Mouse (Mus musculus) CH12.LX (cell line): Measurements from ENCODE around the gene Dtnb. TPM values are rescaled to one million over a fixed set of nuclear protein-coding genes. Genes with fewer than 3 reads are reported as not detected.

ENCODE experiments used
- DNase-seq: peaks from one replicate; pipeline ENCODE4 v3.0.0-alpha.2; 2013; ENCODE audit errors: extremely low read depth
- H3K27ac ChIP-seq: 2 replicates; pipeline ENCODE4 v1.5.1; 2012; ENCODE audit warnings: low read depth, mild to moderate bottlenecking, control low read depth, moderate library complexity; ENCODE audit not compliant: insufficient read depth
- H3K27me3 ChIP-seq: replicated peaks from 2 replicates; pipeline ENCODE3; 2012; ENCODE audit warnings: inconsistent platforms
- H3K36me3 ChIP-seq, 2 experiments: replicated peaks in 1 of 2; 2 replicates each; pipeline versions ENCODE3 to v1.6.1; 2012; ENCODE audit warnings: inconsistent platforms in 1 of 2, low read length in 1 of 2, mild to moderate bottlenecking in 1 of 2, mixed read lengths in 1 of 2, moderate library complexity in 1 of 2; ENCODE audit not compliant: control insufficient read depth in 1 of 2, insufficient read depth in 1 of 2
- H3K4me1 ChIP-seq, 2 experiments: 2 replicates each; pipeline ENCODE4 v1.6.1; 2012; ENCODE audit warnings: inconsistent platforms in 1 of 2, moderate library complexity in 1 of 2; ENCODE audit not compliant: insufficient read depth in 2 of 2, control insufficient read depth in 1 of 2
- H3K4me2 ChIP-seq: 2 replicates; pipeline ENCODE4 v1.6.1; 2012; ENCODE audit warnings: low read depth, mild to moderate bottlenecking, control low read depth; ENCODE audit not compliant: poor library complexity, insufficient read depth, severe bottlenecking
- H3K4me3 ChIP-seq, 3 experiments: fragments of 150-350 bp in 1 of 3; sonication (generic) in 1 of 3; replicated peaks in 1 of 3; 2 replicates each; pipeline versions ENCODE3 to v1.5.1; 2011 to 2012; ENCODE audit warnings: low read depth in 2 of 3, low read length in 2 of 3, mild to moderate bottlenecking in 2 of 3, moderate library complexity in 2 of 3, control low read depth in 1 of 3, improper control_type of control experiment in 1 of 3, inconsistent platforms in 1 of 3, mixed read lengths in 1 of 3; ENCODE audit not compliant: poor library complexity in 1 of 3
- H3K79me2 ChIP-seq: replicated peaks from 2 replicates; pipeline ENCODE4 v1.6.1; 2012; ENCODE audit warnings: mild to moderate bottlenecking, moderate library complexity; ENCODE audit not compliant: control insufficient read depth, poor library complexity, insufficient read depth, severe bottlenecking; ENCODE audit errors: extremely low read depth
- H3K9ac ChIP-seq: 2 replicates; pipeline ENCODE4 v1.6.1; 2012; ENCODE audit warnings: low read depth, mild to moderate bottlenecking, control low read depth, moderate library complexity; ENCODE audit not compliant: insufficient read depth
- H3K9me3 ChIP-seq: replicated peaks from 2 replicates; pipeline ENCODE3; 2012; ENCODE audit warnings: low read length, inconsistent platforms, mixed read lengths
- BHLHE40 ChIP-seq: IDR thresholded peaks from 2 replicates; pipeline ENCODE4 v1.6.1; 2011; ENCODE audit warnings: mild to moderate bottlenecking, low read depth, low read length, improper control_type of control experiment
- CHD1 ChIP-seq: IDR thresholded peaks from 2 replicates; pipeline ENCODE4 v1.6.1; 2012; ENCODE audit warnings: low read depth, low read length, improper control_type of control experiment, inconsistent platforms
- CHD2 ChIP-seq: IDR thresholded peaks from 2 replicates; pipeline ENCODE4 v1.6.1; 2011; ENCODE audit warnings: low read length, improper control_type of control experiment
- ELF1 ChIP-seq: IDR thresholded peaks from 2 replicates; pipeline ENCODE4 v1.6.1; 2014; ENCODE audit warnings: low read depth, mild to moderate bottlenecking, inconsistent platforms, low read length, improper control_type of control experiment
- EP300 ChIP-seq: IDR thresholded peaks from 2 replicates; pipeline ENCODE4 v1.6.1; 2011; ENCODE audit warnings: low read length, improper control_type of control experiment
- ETS1 ChIP-seq: conservative IDR thresholded peaks from 2 replicates; pipeline ENCODE4 v1.6.1; 2012; ENCODE audit warnings: low read depth, mild to moderate bottlenecking, inconsistent platforms, low read length, improper control_type of control experiment, moderate library complexity
- GABPA ChIP-seq: IDR thresholded peaks from 2 replicates; pipeline ENCODE4 v1.6.1; 2012; ENCODE audit warnings: low read depth, low read length, improper control_type of control experiment, inconsistent platforms; ENCODE audit not compliant: insufficient replicate concordance
- IRF4 ChIP-seq: IDR thresholded peaks from 2 replicates; pipeline ENCODE4 v1.6.1; 2014; ENCODE audit warnings: low read depth, mild to moderate bottlenecking, inconsistent platforms, low read length, improper control_type of control experiment
- JUN ChIP-seq: IDR thresholded peaks from 2 replicates; pipeline ENCODE4 v1.6.1; 2011; ENCODE audit warnings: low read depth, mild to moderate bottlenecking, low read length, improper control_type of control experiment, moderate library complexity; ENCODE audit not compliant: insufficient read depth
- JUND ChIP-seq: conservative IDR thresholded peaks from 2 replicates; pipeline ENCODE4 v1.6.1; 2011; ENCODE audit warnings: low read depth, low read length, improper control_type of control experiment
- MAFK ChIP-seq: IDR thresholded peaks from 2 replicates; pipeline ENCODE4 v1.6.1; 2011; ENCODE audit warnings: low read length, improper control_type of control experiment; ENCODE audit not compliant: insufficient replicate concordance
- MAX ChIP-seq: IDR thresholded peaks from 2 replicates; pipeline ENCODE4 v1.6.1; 2011; ENCODE audit warnings: low read length, improper control_type of control experiment
- MEF2A ChIP-seq: IDR thresholded peaks from 2 replicates; pipeline ENCODE4 v1.6.1; 2014; ENCODE audit warnings: low read depth, mild to moderate bottlenecking, inconsistent platforms, low read length, improper control_type of control experiment, borderline replicate concordance
- MYC ChIP-seq: IDR thresholded peaks from 2 replicates; pipeline ENCODE4 v1.6.1; 2011; ENCODE audit warnings: low read depth, mild to moderate bottlenecking, improper control_type of control experiment, low read length
- NRF1 ChIP-seq: IDR thresholded peaks from 2 replicates; pipeline ENCODE4 v1.6.1; 2014; ENCODE audit warnings: low read depth, mild to moderate bottlenecking, inconsistent platforms, low read length, improper control_type of control experiment, moderate library complexity
- PAX5 ChIP-seq: IDR thresholded peaks from 2 replicates; pipeline ENCODE4 v1.6.1; 2012; ENCODE audit warnings: low read length, inconsistent platforms, mixed read lengths
- POLR2A ChIP-seq: IDR thresholded peaks from 2 replicates; pipeline ENCODE4 v1.6.1; 2011; ENCODE audit warnings: low read depth, mild to moderate bottlenecking, improper control_type of control experiment, low read length
- POLR2AphosphoS2 ChIP-seq: IDR thresholded peaks from 2 replicates; pipeline ENCODE4 v1.6.1; 2011; ENCODE audit warnings: low read depth, low read length, improper control_type of control experiment
- SIN3A ChIP-seq: IDR thresholded peaks from 2 replicates; pipeline ENCODE4 v1.6.1; 2012; ENCODE audit warnings: low read length, improper control_type of control experiment, inconsistent platforms
- TBP ChIP-seq: conservative IDR thresholded peaks from 2 replicates; pipeline ENCODE4 v1.6.1; 2011; ENCODE audit warnings: low read depth, low read length, improper control_type of control experiment
- TCF12 ChIP-seq: IDR thresholded peaks from 2 replicates; pipeline ENCODE4 v1.6.1; 2014; ENCODE audit warnings: low read depth, mild to moderate bottlenecking, inconsistent platforms, low read length, improper control_type of control experiment
- USF1 ChIP-seq: IDR thresholded peaks from 2 replicates; pipeline ENCODE4 v1.6.1; 2014; ENCODE audit warnings: low read depth, mild to moderate bottlenecking, inconsistent platforms, low read length, improper control_type of control experiment
- USF2 ChIP-seq: conservative IDR thresholded peaks from 2 replicates; pipeline ENCODE4 v1.6.1; 2011; ENCODE audit warnings: low read depth, low read length, improper control_type of control experiment
- ZC3H11A ChIP-seq: IDR thresholded peaks from 2 replicates; pipeline ENCODE4 v1.6.1; 2012; ENCODE audit warnings: low read depth, mild to moderate bottlenecking, inconsistent platforms, low read length, improper control_type of control experiment
- ZMIZ1 ChIP-seq: IDR thresholded peaks from 2 replicates; pipeline ENCODE4 v1.6.1; 2012; ENCODE audit warnings: low read depth, mild to moderate bottlenecking, inconsistent platforms, low read length, improper control_type of control experiment
- ZNF384 ChIP-seq: IDR thresholded peaks from 2 replicates; pipeline ENCODE4 v1.6.1; 2012; ENCODE audit warnings: low read depth, low read length, improper control_type of control experiment, inconsistent platforms
- dilution Hi-C: fragments of 300-500 bp; cut with MboI; formaldehyde crosslinking; loops from 2 replicates; pipeline ENCODE4 v1.14.3; 2020; ENCODE audit warnings: low sequenced_read_pairs; ENCODE audit not compliant: extremely low pct_unique_long_range_greater_than_20kb, extremely low pct_ligation_motif_present
- in situ Hi-C: fragments of 300-500 bp; cut with MboI; formaldehyde crosslinking; loops from 3 replicates; pipeline ENCODE4 v1.14.3; 2019; ENCODE audit warnings: low sequenced_read_pairs, low pct_ligation_motif_present, low pct_unique_long_range_greater_than_20kb, mixed read lengths
- polyA plus RNA-seq: library from polyadenylated mRNA; unstranded; fragments of >175 nt; gene quantifications from 2 replicates; pipeline ENCODE4 v1.2.1, GENCODE M21; 2012; ENCODE audit warnings: low read depth; ENCODE audit not compliant: insufficient read length
- total RNA-seq, 2 experiments: library from RNA; depleted of rRNA; stranded (reverse); fragments of 300-350 nt in 1 of 2; fragments of >200 nt in 1 of 2; gene quantifications; 2 replicates each; pipeline ENCODE4 v1.2.3; 2012 to 2014

Dtnb gene
- total and polyA plus RNA-seq, 3 experiments: 8.1 to 26.0 (median 17.4) TPM

DNA sequence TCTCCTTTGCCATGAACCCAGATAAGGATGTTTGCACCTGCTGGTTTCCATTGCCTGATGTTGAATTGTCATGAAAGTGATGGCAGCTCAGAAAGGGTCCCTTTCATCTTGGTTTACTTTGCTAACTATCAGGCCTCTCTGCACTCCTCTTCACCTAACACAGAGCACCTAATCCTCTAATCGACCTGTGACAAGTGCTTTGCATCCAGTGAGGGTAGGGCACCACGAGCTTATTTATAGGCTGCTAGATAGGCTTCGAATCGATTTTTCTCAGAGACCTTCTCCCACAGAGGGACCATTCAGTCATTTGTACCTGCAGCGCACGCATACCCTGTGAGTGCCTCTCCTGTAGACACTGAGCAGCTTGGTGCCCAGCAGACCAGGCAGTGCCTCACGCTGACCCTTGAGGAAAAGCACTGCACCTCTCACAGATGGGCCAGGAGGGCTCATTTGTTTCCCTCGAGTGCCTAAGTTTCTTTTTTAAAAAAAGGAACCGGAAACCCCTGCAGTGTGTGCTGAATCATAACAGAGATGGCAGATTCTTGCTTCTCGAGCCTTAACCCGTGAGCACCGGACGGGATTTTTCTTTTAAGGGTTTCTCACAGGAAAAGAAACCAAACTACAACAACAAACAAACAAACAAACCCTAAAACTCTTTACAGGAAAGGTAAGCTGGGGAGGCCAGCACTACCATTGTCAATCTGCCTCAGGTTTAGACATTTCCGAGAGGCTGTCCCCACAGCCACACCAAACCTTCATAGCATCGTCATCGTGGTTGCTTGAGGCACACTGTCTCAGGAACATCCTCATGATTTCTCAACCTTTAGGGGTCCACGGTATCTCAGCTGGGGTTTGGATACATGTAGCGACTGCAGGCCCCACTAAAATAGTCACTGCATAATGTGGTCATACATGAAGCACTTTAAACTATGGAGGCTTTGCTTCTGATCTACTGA lies 167.8 kb downstream of the Dtnb start:
- in situ Hi-C loops (no loop called here), dilution Hi-C loops (no loop called here)
- Histone ChIP-seq H3K4me3 (peak overlapping the region; percentile 26 to 51 (median 47)), H3K36me3 (no peaks in the 10 kb centered on the region), H3K9ac (peak overlapping the region; percentile 52), H3K79me2 (no peaks in the 10 kb centered on the region), H3K27me3 (no peaks in the 10 kb centered on the region), H3K9me3 (no peaks in the 10 kb centered on the region), H3K4me2 (peak overlapping the region; percentile 85), H3K27ac (peak overlapping the region; percentile 86), H3K4me1 (peaks cover 28 to 63% of the 10 kb centered on the region in 2 experiments)
- DNase-seq: peak; percentile 70
- TF ChIP-seq NRF1: no peak
- peak; percentile 77; the same call in 1 of the 2 replicates for TF ChIP-seq EP300
- no peak for TF ChIP-seq PAX5
- no peak for TF ChIP-seq JUND
- TF ChIP-seq POLR2A: peak; percentile 58
- 0 out of 2 replicates have a peak, but pooled peaks have one; percentile 60 for TF ChIP-seq TBP
- no peak; the same call in 1 of the 2 replicates for TF ChIP-seq MYC
- TF ChIP-seq SIN3A: peak; percentile 69
- no peak for TF ChIP-seq MAFK
- TF ChIP-seq ELF1: peak; percentile 58
- peak; percentile 90 for TF ChIP-seq BHLHE40
- TF ChIP-seq ETS1: peak; percentile 74
- TF ChIP-seq JUN: 0 out of 2 replicates have a peak, but pooled peaks have one; percentile 26
- TF ChIP-seq ZNF384: peak; percentile 21; the same call in 1 of the 2 replicates
- peak; percentile 78 for TF ChIP-seq TCF12
- peak; percentile 83 for TF ChIP-seq IRF4
- no peak for TF ChIP-seq CHD2

DNA sequence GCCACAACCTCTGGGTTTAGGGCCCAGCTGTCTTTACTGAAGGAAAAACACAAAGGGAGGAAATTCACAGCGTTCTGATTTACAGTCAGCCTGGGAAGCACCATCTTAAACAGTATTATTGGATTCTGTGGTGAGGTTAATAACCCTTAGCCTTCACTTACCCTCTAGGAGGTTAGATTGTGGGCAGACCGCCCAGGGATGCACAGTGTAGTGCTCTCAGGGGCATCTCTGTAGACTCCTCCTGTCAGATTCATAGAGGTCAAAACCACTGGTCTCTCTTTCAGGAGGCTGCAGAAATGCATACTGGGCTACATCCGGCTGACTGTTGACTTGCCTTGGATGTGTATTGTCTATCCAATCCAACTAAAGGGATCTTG lies 168.5 kb downstream of the Dtnb start:
- Histone ChIP-seq H3K27ac (peak overlapping the region; percentile 74; the same call in 1 of the 2 replicates), H3K79me2 (no peaks in the 10 kb centered on the region), H3K4me3 (peak overlapping the region in 2 of 3 experiments; percentile 44 to 47), H3K27me3 (no peaks in the 10 kb centered on the region), H3K9me3 (no peaks in the 10 kb centered on the region), H3K9ac (peak overlapping the region; percentile 52), H3K36me3 (no peaks in the 10 kb centered on the region), H3K4me2 (peak overlapping the region; percentile 85), H3K4me1 (peaks cover 33 to 70% of the 10 kb centered on the region in 2 experiments)
- DNase-seq: no peak
- dilution Hi-C loops: no loop called here
- TF ChIP-seq JUN (no peak), USF2 (no peak), ZMIZ1 (no peak), CHD1 (no peak), MAX (no peak), CHD2 (no peak), ZNF384 (no peak), JUND (no peak), NRF1 (no peak), MEF2A (no peak), POLR2AphosphoS2 (no peak), ELF1 (no peak), BHLHE40 (no peak), USF1 (no peak), GABPA (no peak), ZC3H11A (no peak), EP300 (no peak), POLR2A (no peak)
- in situ Hi-C loops: no loop called here
